Mouse (Mus musculus): ENCODE data around the gene C1rl. TPM values are rescaled to one million over a fixed set of nuclear protein-coding genes. Genes with fewer than 3 reads are reported as not detected.
"Not testable (repeated sequence)": the region's sequence is repeated elsewhere in the genome, so short reads cannot be mapped to it uniquely, and the experiment has no call there.

The C1rl gene
- total RNA-seq, 2 experiments from 2014 or later: 1.3 to 1.6 TPM

DNA sequence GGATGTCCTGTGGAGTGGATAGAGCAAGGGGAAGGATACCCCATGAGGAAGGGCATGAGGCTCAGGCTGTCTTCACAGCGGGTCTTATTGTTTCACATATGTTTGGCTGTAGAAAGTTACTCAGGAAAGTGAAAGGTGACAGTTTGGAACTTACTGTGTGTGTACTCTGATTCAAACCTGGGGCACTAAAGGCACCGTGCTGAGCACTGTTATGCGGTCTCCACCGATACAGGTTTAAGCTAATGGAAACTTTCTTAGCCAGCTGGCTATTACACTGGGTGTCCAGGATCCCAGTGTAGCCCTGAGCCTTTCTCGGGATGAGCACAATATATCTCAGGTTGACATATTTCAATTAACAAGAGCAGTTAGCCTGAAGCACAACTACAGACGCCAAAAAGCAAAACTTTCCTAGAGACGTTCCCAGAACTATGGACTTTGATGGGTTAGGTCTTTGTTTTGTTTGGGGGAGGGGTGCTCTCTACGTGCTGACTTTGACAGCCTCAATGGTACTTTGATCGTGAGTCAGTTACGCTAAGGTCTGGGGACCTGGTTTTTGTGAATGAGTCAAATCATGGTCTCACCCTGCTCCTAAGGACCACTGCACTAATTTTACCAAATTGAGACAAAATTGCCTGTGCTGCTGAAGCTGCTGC lies 7.1 kb downstream of the C1rl start:
- DNase-seq (ENCODE audit: low spot score in 2 of 2): no peak

- no peak for DNase-seq (ENCODE audit: low spot score in 2 of 2)
Measured at GRCm38 (mm10) chr6:124501473-124501872, 8.6 kb downstream of the C1rl start.

DNA sequence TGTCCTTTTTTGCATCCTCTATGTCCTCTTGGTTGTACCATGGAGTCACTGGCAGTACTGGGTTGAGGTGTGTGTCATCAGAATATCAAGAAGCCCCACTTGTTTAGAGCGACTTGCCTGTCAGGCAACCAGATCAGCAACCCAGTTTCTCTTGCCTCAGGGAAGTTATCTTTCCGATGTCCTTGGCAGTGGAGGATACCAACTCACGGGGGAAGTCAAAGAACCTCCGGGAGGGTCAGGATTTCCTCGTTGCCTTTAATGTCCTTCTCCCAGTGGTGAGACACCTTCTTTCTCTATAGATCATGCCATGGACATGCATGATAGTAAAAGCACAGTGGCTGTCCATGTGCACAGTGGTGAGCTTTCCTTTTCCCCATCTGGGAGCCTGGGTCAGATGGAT lies 9.1 kb downstream of the C1rl start:
- no peak for DNase-seq (ENCODE audit: low spot score in 2 of 2)

DNA sequence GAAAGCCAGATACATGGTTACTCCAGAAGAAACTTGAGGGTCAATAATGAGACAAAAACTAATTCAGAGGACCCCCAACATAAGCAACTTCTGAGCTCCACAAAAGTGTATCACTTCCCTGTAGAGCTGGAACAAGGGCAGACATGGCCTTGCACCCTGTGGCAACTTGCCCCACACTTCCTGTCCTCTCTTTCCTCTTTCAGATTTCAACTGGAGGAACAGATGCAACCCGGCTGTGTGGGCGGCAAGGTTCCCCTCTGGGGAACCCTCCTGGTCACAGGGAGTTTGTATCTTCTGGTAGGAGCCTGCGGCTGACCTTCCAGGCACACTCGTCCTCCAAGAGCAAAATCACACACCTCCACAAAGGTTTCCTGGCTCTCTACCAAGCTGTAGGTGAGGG lies 12.1 kb downstream of the C1rl start:
- no peak for DNase-seq (ENCODE audit: low spot score in 2 of 2)

DNA sequence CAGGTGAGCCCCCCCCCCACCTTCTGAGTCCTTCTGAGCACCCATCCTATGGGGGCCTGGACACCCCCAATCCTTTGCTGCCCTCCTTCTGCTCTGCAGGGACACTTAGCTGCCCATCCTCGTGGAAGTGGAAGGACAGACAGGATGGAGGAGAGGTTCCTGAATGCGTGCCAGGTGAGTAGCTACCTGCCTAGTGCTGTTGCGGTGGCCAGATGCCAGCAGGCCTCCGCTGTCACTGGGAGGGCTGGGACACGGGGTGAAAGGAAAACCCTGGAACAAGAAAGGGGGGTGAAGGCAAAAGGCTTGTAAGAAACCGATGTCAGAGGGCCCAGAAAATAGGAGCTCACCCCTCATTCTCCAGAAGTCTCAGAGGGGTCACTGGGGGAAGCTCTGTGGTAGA lies 14.1 kb downstream of the C1rl start:
- no peak for DNase-seq (ENCODE audit: low spot score in 2 of 2)

DNA sequence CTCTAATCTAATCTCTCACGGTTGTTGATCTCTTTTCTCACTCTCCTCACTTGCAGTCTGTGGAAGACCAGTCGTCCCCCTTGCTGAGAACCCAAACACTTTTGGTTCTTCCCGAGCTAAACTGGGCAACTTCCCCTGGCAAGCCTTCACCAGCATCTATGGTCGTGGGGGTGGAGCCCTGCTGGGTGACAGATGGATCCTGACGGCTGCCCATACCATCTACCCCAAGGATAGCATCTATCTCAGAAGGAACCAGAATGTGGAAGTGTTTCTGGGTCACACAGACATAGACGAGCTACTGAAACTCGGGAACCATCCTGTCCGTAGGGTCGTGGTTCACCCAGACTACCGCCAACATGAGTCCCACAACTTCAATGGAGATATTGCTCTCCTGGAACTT lies 15.4 kb downstream of the C1rl start:
- DNase-seq (ENCODE audit: low spot score in 2 of 2): no peak

GRCm38 (mm10) chr6:124509192-124509591 lies 16.3 kb downstream of the C1rl start:
- DNase-seq (ENCODE audit: low spot score in 2 of 2): not testable (repeated sequence)

DNA sequence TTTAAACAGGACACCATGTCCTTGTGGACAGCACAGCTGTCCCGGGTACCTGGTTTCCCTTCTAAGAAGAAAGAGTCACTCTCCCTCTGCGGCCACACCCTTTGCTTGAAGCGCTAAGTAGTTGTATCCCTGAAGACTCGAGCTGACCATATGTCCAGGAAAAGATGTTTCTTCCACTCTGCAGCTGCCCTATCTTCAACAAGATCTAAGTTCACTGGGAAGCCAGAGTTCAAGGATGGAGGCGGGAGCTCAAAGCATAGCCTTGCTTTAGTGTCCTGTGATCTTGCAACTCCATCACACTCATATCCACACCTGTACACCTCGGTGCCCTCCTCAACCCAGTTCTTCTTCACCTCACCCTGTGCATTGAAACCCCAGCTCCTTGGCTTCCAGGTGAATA lies 19.0 kb downstream of the C1rl start:
- DNase-seq (ENCODE audit: low spot score in 2 of 2): no peak

DNA sequence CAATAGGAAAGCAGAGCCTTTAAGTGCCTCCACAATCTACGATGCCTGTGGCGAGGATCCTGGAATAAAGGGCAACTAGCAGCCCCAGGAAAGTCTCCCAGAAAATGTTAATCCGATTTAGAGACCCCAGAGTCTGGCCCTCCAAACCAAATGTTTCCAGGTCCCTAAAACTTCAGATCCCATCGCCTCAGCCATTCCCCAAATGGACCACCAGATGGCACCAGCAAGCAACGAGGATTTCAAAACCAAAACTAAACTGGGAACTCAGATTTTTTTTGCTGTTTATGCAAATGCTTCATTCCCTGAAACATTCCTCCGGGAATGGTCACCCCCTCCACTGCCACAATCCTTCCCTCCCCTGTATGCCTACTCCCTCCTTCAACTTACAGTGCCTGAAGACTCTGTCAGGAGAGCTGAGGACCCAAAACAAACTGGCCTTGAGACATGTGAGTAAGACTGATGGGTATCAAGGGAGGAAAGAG lies 19.5 kb downstream of the C1rl start, which contains the start of gene C1ra:
C1ra (plus strand) TSS at position 51 of the 482 bp plus-strand sequence.
- peak in 1 of 2 experiments; percentile 55 for DNase-seq (ENCODE audit: low spot score in 2 of 2)

DNA sequence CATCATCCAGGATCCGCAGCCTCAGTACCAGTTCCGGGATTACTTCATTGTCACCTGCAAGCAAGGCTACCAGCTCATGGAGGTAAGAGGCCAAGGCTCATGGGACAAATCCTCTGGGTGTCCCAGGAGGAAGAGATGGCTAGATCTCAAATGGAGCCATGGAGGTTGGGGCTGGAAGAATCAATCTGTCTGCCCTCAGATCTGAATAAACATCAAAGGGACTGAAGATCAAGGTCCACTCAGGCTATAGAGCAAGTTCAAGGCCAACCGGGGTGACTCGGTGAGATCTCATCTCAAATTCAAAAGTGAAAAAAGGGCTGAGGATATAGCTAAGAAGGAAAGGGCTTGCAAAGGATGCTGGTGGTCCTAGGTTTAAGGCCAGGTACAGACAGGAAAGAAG lies 24.8 kb downstream of the C1rl start:
- not testable (repeated sequence) for DNase-seq (ENCODE audit: low spot score in 2 of 2)

DNA sequence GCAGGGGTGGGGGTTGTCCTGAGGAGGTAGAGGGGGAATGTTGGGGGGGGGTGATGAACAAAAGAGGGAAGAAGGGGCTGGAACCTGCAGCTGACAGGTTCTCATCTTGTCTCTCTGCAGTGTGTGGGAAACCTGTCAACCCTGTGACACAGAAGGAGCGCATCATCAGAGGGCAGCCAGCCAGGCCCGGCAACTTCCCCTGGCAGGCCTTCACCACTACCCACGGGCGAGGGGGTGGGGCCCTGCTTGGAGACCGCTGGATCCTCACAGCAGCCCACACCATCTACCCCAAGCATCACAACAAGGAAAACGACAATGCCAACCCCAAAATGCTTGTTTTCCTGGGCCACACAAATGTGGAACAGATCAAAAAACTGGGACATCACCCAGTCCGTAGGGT lies 29.2 kb downstream of the C1rl start:
- DNase-seq (ENCODE audit: low spot score in 2 of 2): not testable (repeated sequence)

DNA sequence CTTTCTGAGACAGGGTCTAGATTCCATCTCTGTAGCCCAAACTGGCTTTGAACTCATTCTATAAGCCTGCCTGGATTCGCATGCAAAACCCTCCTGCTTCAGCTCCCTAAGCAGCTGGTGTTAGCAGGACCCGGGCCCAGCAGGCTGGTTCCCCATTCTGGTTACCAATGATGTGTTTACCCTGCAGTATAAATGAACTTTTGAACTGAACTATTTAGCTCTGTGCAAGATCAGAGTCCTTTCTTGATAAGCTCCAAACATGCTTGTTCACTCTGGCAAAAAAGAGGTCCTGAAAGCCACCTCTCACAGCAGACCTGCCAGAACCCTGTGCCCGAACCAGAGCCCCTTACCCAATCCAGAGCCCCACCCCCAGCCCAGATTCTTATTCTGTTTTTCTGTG lies 35.0 kb downstream of the C1rl start:
- no peak for DNase-seq (ENCODE audit: low spot score in 2 of 2)

GRCm38 (mm10) chr6:124531077-124531476 lies 38.2 kb downstream of the C1rl start:
- DNase-seq (ENCODE audit: low spot score in 2 of 2): no peak

- DNase-seq (ENCODE audit: low spot score in 2 of 2): not testable (repeated sequence)
Measured at GRCm38 (mm10) chr6:124536125-124536829, 43.4 kb downstream of the C1rl start.

- DNase-seq (ENCODE audit: low spot score in 2 of 2): not testable (repeated sequence)
Measured at GRCm38 (mm10) chr6:124541176-124541575, 48.3 kb downstream of the C1rl start.

- peak; percentile 22 to 64 for DNase-seq (ENCODE audit: low spot score in 2 of 2)
Measured at GRCm38 (mm10) chr6:124542284-124542683, 49.4 kb downstream of the C1rl start, which contains the start of gene C1s1. Gene C1s1, minus strand, starts transcription at chr6:124542359.

GRCm38 (mm10) chr6:124544466-124544865 lies 51.6 kb downstream of the C1rl start:
- DNase-seq (ENCODE audit: low spot score in 2 of 2): peak in 1 of 2 experiments; percentile 25

GRCm38 (mm10) chr6:124545425-124545824 lies 52.5 kb downstream of the C1rl start:
- DNase-seq (ENCODE audit: low spot score in 2 of 2): no peak

- not testable (repeated sequence) for DNase-seq (ENCODE audit: low spot score in 2 of 2)
Measured at GRCm38 (mm10) chr6:124547979-124548378, 55.1 kb downstream of the C1rl start.

DNA sequence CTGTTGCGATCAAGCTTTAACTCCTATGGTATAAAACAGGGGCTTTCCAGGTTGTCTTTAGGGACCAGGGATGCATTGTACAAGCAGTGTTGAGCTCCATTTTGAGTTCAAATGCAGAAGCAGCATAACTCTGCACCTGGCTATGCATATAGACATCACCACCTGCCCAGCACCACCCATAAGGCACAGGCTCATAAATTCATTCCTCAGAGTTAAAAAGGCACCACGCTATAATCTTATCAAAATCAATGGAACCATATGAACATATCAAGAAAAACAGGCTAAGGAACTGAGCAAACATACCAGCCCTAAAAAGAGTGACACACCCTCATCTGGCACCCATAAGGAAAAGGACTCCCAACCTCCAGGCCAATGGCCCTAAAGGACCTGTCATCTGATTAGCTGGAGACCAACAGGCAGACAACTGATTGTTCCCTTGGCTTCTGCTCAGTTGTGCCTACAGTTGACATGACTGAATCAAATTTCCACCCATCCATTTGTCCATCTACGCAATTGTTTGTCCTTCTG lies 56.2 kb downstream of the C1rl start:
- DNase-seq (ENCODE audit: low spot score in 2 of 2): no peak

GRCm38 (mm10) chr6:124552766-124553165 lies 59.9 kb downstream of the C1rl start:
- DNase-seq (ENCODE audit: low spot score in 2 of 2): no peak

DNA sequence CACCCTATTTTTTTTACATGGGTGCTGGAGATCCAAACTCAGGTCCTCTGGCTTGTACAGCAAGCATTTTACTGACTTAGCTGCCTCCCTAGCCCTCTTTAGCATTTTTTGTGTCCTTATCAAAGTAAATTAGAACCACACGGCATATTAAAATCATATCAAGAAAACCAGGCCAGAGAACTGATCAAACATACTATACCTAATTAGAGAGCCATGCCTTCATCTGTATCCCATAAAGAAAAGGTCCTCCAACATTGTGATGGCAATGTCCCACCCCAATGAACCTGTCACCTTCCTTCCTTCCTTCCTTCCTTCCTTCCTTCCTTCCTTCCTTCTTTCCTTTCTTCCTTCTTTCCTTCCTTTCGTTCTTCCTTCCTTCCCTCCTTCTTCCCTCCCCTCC lies 63.0 kb downstream of the C1rl start:
- not testable (repeated sequence) for DNase-seq (ENCODE audit: low spot score in 2 of 2)

Measured in gastrocnemius, postnatal 4 days (tissue).